Mouse (Mus musculus) kidney, postnatal 14 days (tissue): Measurements from ENCODE around the gene Gnb1l.
"Not testable (repeated sequence)": the region's sequence is repeated elsewhere in the genome, so short reads cannot be mapped to it uniquely, and the experiment has no call there.

Source experiments
- DNase-seq: peaks from one replicate; pipeline ENCODE4 v3.0.0; 2022; ENCODE audit warnings: mixed read lengths

The Gnb1l gene

DNA sequence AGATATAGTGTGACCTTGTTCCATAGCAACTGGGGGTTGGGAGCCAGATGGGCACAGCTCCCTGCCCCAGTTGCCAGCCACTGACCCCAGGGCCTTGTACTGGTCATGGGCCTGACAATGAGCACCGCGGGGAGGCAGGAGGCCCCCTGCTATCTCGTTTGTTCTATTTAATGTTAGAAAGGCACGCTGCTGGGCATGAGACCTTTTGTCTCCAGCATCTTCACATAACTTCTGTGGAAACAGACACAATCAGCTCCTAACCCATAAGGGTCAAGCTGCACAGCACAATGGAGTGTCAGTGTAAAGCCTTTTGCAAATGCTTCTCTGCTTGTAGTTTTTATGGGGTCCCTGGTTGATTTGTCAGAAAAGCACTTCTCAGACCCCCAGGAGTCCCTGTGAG is 14.1 kb upstream of the Gnb1l start:
- no peak for DNase-seq

DNA sequence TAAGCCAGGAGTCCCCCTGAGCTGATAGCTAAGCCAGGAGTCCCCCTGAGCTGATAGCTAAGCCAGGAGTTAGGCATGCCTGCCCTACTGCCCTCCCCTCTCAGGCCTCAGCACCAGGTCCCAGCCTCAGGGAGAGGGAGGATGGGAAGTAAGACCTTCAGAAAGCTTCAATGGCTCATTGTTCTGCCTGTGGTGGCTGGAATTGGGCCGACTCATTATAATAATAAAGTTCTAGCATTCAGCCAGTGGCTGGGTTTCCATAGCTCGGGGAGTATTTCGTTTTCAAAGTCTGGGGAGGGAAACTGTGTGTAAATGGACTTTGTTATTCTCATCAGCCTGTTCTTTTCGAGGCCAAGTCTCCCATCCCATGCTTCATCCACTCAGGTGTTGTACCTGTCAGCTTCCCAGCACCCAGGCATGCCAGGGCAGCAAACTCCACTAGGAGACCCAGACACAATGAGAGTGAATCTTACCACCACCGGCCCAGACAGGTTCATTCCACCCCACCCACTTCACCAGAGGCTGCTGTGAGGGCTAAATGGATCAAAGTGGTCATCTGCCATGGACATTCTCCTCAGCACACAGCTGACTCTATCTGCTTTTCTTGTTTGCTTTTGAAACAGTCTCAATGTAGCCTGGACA is 13.6 kb upstream of the Gnb1l start:
- DNase-seq: no peak

DNA sequence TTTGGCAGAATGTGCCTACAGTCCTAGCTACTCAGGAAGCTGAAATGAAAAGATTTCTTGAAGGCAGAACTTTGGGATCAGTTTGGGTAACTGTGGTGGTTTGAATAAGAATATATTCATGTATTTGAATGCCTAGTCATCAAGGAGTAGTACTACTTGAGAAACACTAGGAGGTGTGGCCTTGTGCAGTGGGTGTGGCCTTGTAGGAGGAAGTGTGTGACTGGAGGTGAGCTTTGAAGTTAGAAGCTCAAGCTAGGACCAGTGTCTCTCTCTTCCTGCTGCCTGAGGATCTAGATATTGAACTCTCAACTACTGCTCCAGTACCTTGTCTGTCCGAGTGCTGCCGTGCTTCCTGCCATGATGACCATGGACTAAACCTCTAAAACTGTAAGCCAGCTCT is 12.4 kb upstream of the Gnb1l start:
- DNase-seq: no peak

DNA sequence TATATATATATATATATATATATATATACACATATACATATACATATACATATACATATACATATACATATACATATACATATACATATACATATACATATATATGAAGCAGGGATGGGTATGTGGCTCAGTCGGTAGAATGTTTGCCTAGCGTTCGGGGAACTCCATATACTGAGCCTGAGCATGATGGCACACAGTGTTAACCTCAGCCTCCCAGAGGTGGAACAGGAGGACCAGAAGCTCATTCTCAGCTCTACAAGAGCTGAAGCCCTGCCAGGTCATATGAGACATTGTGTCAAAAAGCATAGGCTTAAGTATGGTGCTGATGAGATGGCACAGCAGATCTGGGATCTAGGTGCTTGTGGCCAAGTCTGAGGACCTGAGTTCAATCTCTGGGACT is 8.2 kb upstream of the Gnb1l start:
- DNase-seq: no peak

DNA sequence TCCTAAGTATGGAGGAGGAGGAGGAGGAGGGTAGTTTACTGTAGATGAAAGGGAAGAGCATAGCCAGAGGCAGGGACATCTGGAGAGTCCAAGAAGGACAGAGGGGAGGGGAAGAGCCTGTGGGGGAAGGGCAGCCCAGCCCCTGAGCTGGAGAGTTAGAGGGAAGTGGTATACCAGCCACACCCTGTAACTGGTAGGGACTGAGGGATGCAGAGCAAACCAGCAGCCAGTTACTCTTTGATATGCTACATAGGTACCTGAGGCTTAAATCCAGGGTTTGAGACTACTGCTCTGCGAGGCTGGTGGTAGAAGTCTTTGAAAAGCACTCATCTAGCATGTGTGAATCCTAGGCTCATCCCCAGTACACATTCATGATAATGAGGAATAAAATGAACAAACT is 7.6 kb upstream of the Gnb1l start:
- DNase-seq: no peak

DNA sequence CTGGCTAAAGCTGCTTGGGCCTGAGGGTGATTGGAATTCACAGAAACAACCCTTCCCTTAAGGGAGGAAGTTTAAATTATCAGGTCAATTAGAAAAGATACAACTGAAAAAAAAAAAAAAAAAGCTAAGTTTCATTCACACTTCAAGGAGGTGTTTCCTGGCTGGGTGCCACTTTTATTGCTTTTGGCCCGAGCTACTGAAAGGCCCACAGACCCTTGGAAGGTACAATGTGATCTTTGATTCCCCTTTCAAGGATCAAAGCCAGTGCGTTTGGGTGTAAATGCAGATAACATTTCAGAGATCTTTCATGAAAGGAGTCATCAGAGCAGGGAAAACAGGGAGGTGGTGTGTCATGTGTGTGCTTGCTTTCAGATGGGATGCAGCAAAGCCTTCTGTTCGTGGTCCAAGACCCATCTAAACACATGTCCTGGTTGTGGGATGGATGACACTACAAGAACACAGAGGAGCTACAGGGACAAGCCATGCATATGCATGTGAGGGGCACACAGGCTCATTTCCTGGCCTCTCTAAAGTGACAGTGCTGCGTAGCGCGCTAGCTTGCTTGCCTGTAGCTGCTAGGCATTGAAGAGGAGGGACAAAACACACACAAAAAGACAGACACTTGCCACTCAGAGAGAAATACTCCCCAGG is 523 bp upstream of the Gnb1l start:
- peak; percentile 51 for DNase-seq

DNA sequence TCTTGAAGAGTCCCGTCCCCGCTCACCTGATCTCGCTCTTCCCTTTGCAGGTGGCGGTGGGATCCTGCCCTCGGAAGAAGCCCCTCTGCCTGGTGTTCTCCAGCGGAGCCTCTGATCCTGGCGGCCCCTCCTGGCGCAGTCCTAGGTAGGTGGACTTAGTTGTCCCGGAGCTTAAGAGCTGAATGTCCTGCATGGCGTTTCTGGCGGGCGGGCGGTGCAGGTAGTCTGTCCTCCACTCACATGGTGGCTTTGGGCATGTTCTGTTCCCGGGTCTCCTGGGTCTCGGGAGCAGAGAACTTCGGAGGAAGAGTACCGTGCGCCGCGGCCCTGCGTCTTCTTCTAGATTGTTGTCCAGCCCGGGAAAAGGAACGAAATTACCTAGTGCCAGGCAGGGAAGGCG is 483 bp downstream of the Gnb1l start:
- DNase-seq: no peak

DNA sequence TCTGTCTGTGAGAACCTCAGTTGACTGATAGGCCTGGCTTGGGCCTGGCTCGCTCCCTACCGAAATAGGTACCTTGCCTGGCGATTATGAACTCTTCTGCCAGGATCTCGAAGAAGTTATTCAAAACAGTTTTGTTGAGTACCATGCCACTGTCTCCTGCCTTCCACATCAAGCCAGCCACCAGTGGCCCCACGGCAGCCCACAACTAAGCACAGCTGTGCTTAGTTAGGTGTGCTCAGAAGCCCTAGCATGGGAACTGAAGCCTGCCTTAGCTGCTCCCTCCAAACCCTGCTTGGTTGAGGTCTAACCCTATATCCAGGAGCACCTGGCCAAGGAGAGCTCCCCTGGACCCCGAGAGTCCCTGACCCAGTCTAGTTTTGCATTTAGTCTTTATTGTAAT is 3.0 kb downstream of the Gnb1l start:
- DNase-seq: no peak

DNA sequence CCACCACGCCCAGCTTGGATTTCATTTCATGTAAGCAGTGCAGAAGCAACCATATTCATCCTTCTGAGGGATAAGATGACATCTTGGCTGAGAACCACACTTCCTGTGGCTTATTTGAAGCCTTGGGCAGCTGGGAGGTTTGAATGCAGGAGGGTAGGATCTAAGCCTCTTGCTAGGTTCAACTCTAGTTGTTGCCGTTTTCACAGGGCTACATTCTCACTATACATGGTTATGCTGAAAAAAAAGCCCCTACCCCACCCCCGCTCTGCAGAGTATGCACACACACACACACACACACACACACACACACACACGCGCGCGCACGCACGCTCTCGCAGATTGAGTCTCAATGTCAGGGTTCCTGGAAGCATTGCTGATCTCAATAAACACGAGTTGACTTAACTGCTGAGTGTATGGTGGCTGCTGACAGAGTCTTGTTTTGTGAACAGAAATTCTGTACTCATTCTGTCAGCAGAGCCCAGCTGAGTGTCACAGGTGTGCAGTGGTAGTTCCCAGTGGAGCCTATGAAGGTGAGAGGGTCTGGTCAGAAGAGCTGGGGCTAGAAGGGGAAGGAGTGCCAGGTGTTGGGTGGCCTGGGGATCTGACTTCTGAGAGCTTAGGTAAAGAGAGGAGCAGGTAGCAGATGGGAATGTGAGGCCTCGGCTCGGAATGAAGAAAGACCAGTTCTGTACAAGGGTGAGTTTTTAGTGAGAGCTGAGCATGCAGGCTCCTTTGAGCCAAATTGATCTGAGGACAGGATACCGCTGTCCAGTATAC is 5.2 kb downstream of the Gnb1l start:
- DNase-seq: no peak

DNA sequence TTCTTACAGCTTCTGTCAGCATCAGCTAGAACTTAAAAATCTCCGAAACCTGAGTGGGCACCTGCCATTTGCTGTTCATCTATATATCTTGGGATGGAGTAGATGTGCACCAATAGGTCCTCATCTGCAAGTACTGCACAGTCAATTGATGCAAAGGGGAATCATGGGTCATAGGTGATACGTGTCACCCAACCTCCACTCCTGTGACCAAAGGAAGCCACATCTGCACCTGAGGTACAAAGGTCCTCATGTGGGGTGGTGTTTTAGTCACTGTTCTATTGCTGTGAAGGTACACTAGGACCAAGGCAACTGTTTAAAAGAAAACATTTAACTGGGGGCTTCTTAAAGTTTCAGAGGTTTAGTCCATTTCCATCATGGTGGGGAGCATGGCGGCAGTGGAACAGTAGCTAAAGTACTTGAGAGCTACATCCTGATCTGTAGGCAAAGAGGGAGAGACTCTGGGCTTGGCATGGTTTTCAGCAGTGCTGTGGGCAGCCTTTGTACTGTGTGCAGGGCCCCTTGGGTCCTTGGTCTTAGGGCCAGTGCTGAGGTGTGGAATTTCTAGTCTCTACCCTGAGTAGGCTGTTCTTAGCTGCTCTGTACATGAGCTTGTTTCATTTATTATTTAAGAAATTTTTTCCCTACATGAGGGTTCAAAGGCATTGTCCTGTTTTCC is 8.1 kb downstream of the Gnb1l start:
- DNase-seq: no peak

DNA sequence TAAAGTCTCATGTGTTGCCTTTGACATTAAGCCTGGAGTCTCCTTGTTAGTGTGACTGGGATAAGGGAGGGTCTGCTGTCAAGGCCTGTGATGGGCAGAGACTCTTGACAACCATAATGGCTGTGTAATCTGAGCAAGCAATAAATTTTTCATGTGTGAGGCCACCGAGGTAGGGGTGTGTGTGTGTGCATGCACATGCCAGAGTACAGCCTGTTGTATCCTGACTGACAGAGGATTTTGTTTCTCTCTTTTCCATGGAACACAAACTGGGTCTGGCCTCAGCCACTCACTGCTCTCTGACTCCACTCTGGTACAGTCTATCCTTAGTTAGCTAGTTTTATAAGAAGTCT is 8.7 kb downstream of the Gnb1l start:
- no peak for DNase-seq

DNA sequence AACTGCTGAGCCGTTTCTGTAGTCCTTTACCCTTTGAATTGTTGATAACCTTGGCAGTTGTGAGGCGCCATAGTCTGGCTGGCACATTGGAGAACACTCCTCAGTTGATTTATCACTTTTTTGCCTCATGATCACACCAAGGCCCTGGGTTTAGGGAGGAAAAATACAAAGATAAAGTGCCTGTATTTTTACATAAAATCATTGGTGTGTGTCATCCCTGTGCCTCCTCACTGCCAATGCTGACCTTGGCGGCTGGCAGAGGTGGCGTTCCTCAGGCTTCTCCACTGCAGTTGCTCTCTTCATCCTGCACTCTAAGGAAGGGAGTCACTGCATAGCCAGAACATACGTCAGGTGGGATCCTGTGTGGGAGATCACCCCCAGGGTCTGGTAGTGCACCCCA is 13.2 kb downstream of the Gnb1l start:
- no peak for DNase-seq

DNA sequence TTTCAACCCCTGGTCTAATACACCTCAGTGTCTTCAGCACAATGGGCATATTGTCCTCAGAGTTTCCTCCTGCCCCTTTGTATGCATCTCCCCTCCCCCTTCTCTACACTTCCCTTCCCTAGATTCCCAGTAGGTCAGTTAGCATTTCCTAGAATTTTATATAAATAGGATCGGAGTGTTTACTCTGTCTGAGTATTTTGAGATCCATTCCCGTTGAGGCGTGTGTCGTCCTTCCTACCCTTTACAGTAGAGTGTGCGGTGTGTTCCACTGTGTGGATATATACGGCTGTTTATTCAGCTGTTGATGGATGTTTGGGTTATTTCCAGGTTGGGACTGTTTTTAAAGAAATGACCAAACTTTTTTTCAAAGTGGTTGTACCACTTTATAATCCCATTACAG is 15.0 kb downstream of the Gnb1l start:
- no peak for DNase-seq

DNA sequence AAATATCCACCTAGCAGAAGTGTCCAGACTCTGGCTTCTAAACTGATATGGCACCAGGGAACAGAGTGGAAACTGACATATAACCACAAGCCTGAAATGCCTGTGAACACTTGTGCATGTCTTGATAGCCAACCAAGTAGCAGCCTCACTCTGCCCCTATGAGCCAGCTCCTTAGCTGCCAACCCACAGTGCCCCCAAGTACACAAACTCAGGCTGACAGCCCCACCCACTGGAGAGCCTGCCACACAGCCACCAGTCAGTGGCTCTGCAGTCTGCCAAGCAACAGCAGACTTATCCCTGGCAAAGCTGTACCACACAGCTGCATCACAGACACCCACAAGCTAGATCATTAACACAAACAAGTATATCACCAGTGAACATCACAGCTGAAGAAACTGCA is 19.6 kb downstream of the Gnb1l start:
- peak; percentile 19 for DNase-seq

DNA sequence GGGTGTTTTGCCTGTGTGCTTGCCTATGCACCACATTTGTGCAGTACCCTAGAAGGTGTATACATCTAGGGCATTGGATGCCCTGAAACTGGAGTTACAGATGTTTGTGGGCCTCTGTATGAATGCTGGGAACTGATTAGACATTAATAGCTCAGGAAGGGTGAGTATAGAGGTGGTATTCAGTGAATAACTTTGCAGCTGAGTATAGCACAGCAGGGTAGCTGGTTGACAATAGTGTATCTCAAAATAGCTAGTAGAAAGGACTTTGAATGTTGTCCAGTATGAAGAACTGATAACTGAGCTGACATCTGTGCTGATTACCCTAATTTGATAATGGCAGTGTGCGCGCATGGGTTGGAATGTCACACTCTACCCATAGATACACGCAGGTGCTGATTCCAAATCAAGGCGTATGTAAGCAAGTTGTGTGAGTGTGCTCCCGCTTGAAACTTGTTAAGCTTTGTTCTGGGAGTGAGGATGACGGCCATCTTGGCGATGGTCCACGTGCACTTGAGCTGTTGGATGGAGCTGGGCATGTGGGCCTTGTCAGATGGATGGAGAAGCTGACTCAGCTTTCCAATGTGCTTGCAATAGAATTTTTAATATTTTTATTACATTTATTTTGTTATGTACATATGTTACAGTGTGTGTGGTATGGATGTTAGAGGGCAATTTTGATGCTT is 25.2 kb downstream of the Gnb1l start:
- DNase-seq: no peak

DNA sequence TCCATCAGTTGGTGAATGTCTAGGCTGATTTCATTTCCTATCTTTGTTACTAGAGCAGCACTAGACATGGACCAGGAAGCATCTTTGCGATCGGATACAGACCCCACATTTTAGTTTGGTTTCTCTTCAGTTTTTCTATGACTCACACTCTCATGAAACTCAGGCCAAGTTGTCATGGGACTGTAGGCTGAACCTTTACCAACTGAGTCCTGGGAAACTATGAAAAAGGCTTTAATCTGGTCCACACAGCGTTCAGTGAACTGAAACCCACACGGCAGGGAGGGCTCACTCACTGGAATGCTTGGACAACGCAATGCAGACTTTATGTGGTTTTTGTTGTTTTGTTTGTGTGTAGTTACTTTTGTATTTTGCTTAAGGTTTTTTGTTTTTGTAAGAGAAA is 30.1 kb downstream of the Gnb1l start:
- DNase-seq: no peak

DNA sequence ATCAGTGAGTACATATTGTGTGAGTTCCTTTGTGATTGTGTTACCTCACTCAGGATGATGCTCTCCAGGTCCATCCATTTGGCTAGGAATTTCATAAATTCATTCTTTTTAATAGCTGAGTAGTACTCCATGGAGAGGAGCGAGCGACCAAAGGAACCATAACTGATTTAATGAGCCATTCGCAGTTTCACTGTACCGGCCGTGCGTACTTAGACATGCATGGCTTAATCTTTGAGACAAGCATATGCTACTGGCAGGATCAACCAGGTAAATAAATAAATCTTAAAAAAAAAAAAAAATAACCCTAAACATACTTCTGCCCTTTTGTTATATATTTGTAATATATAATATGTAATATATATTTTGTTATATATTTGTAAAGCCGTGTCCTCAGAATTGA is 34.5 kb downstream of the Gnb1l start:
- not testable (repeated sequence) for DNase-seq

DNA sequence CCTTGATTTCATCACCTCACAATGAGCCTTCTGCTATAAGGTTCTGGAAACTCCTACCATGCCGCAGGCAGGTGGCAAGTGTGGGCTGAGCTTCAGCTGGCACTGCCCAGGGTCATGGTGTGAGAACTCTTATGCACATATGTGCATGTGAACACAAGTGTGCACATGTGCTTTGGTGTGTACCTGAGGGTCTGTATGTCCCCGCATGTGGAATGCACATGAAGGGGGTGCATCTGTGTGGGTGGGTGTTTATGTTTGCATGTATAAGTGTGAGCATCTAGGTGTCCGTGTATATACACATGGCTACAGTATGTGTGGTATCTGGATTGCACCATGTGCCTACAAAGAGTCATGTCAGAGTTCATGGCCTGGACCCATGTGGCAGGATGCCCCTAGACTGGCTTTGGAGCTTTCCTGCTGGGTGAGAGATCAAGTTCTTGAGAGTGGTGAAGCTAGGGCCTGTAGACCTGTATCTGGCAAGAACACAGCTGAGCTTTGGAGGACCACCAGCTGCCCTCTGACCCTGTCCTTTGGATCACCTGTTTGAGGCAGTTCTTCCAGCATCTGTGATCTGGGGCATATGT is 39.0 kb downstream of the Gnb1l start:
- DNase-seq: no peak

DNA sequence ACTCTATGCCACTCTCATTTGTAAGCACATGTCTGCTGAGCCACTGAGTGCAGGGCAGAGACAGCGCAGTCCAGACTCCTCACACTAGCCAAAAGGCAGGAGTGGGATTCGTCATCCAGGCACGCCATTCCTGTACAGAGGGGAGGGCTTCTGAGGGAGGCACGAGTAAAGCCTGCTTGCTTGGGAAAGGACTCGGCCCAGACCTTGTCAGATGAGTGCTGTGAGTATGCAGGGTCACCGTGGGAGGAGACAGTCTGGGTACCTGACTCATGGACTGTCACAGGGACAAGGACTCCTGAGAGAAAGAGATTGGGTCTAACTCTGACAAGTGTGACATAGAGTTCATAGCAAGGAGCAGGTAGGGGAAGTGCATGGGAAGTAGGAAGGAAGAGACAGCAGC is 40.8 kb downstream of the Gnb1l start:
- no peak for DNase-seq

DNA sequence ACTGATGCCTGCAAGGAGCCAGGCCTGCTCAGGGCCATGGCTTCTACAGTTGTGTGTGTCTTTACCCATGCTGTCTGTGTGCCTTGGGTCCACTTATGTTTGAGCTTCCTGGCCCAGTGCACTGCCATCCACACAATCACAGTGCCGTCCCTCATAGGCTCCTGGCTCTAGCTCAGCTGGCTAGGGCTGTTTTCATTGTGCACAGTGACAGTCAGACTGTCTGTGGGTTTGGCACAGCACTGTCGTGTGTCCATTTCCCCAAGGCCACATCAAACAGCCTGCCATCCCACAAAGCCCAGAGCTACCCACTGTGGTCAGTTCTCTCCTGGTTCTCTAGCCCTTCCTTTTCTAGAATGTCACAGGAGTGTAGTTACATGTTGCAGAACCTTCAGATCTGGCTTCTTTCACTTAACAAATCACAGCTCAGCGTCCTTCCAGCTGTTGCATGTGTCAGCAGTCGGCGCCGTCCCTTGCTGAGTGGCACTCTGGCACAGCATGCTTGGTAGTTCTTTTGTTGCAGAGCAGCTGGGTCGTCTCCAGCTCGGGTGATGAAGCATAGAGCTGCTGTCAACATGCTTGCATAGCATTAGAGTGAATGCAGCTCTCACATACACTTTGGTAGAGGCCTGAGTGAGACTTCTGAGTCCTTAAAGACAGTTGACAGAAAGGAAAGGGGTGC is 44.8 kb downstream of the Gnb1l start:
- DNase-seq: no peak

DNA sequence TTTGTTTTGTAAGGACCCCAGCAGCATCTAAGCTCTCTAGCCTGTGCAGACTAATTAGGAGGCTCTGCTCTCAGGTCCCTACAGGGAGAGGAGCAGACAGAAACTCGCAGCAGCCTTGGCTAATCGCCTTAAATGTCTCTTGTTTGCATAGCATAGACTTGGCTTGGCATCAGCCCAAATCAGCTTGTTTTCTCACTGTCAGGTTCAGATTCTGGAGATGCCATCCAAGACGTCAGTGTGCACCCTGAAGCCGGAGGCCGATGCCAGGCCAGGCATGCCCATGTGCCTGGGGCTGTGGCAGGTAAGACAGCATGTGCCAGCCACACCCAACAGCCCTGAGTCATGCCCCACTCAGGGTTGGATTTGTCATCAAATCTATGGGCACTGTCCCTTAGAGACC is 49.4 kb downstream of the Gnb1l start:
- DNase-seq: no peak

DNA sequence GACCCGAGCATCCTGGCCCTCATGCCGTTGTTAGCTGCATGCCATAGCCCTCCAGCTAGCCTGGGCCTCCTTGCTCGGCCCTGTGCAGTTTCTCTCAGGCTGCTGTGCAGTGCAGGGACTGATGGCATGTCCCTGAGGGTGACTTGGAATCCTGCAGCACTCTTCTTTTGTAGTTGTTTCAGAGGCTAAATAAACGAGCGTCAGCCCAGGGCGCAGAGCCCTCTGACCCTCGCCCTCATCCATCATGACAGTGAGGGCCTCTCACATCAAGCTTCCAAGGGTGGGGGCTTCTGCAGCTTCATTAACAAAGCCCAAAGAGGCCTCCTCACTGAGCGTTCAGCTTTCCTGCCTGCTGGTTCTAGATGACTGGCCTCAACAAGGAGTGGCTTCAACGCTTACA is 53.1 kb downstream of the Gnb1l start:
- DNase-seq: peak; percentile 15
